In genomic region chr4:100253831-100254230, GRCm38 (mm10) we compare ENCODE assay signal across 18 mouse cellular contexts.
"Had no signal": no experiment of that assay in that cellular context is flagged by ENCODE, and none has a peak within 500 bp of the region (broad histone marks: within the 10 kb centered on the region; RNA-seq: fewer than 3 reads in every experiment).

No protein-coding gene starts in this region.

- H3K27me3 ChIP-seq: midbrain, embryonic 12.5 days; neural tube, embryonic 13.5 days; neural tube, embryonic 15.5 days had no signal

- H3K4me2 ChIP-seq: lung, embryonic 14.5 days; midbrain, embryonic 12.5 days; neural tube, embryonic 13.5 days; neural tube, embryonic 15.5 days had no signal

- H3K9ac ChIP-seq: lung, embryonic 14.5 days; midbrain, embryonic 12.5 days; neural tube, embryonic 13.5 days; neural tube, embryonic 15.5 days had no signal

- DNase-seq: lung, adult 18-20 months; lung, embryonic 14.5 days; lung, postnatal 10 days; lung, postnatal 4 days; midbrain, embryonic 14.5 days; retina, postnatal 1 day; right cerebral cortex, adult 18-20 months; right cerebral cortex, postnatal 25 days; right cerebral cortex, postnatal 4 days; spleen, adult 18-20 months; thymus, adult 18-20 months; thymus, postnatal 14 days; thymus, postnatal 36 days had no signal

- H3K9me3 ChIP-seq: midbrain, embryonic 12.5 days; neural tube, embryonic 13.5 days; neural tube, embryonic 15.5 days had no signal

- H3K27ac ChIP-seq: midbrain, embryonic 12.5 days; neural tube, embryonic 13.5 days; neural tube, embryonic 15.5 days had no signal

- H3K4me1 ChIP-seq: midbrain, embryonic 12.5 days; neural tube, embryonic 13.5 days; neural tube, embryonic 15.5 days had no signal

- H3K36me3 ChIP-seq: midbrain, embryonic 12.5 days; neural tube, embryonic 13.5 days; neural tube, embryonic 15.5 days had no signal

- H3K4me3 ChIP-seq: midbrain, embryonic 12.5 days; myocyte; neural tube, embryonic 13.5 days; neural tube, embryonic 15.5 days had no signal

- ATAC-seq: midbrain, embryonic 16.5 days had no signal
